Mouse (Mus musculus) embryonic facial prominence, embryonic 11.5 days (tissue): Measurements from ENCODE around the gene Dgcr8. TPM values are rescaled to one million over a fixed set of nuclear protein-coding genes. Genes with fewer than 3 reads are reported as not detected.
A peak's percentile ranks its signal among the peaks of the same experiment; 100 is the strongest.

ENCODE experiments used
- ATAC-seq: fragments of 200-750 bp; cut with Nextera tagmentation; replicated peaks from 2 replicates; pipeline ENCODE4 v1.8.0; 2017; ENCODE audit warnings: low read depth; ENCODE audit not compliant: insufficient number of reproducible peaks, low FRiP score, low TSS enrichment
- DNase-seq: peaks from one replicate; pipeline ENCODE4 v3.0.0-alpha.2; 2015; ENCODE audit warnings: low spot score
- H3K27ac ChIP-seq: fragments of 300-500 bp; sonication (generic); replicated peaks from 2 replicates; pipeline ENCODE4 v1.5.1; 2014; ENCODE audit warnings: mild to moderate bottlenecking, low read depth, low read length, control low read depth
- H3K27me3 ChIP-seq: fragments of 300-500 bp; sonication (generic); 2 replicates; pipeline ENCODE4 v1.6.1; 2014; ENCODE audit warnings: mild to moderate bottlenecking, low read length, moderate library complexity, mixed read lengths; ENCODE audit not compliant: control insufficient read depth, insufficient read depth
- H3K36me3 ChIP-seq: fragments of 300-500 bp; sonication (generic); replicated peaks from 2 replicates; pipeline ENCODE4 v1.6.1; 2014; ENCODE audit warnings: low read depth, mild to moderate bottlenecking, low read length, moderate library complexity, mixed read lengths; ENCODE audit not compliant: control insufficient read depth, insufficient read depth
- H3K4me1 ChIP-seq: fragments of 300-500 bp; sonication (generic); 2 replicates; pipeline ENCODE4 v1.6.1; 2014; ENCODE audit warnings: low read length, mixed read lengths; ENCODE audit not compliant: control insufficient read depth, insufficient read depth
- H3K4me2 ChIP-seq: fragments of 300-500 bp; sonication (generic); 2 replicates; pipeline ENCODE4 v1.6.1; 2014; ENCODE audit warnings: low read depth, mild to moderate bottlenecking, control low read depth, low read length, moderate library complexity
- H3K4me3 ChIP-seq: fragments of 300-500 bp; sonication (generic); 2 replicates; pipeline ENCODE4 v1.5.1; 2014; ENCODE audit warnings: low read depth, low read length, control low read depth
- H3K9ac ChIP-seq: fragments of 300-500 bp; sonication (generic); replicated peaks from 2 replicates; pipeline ENCODE4 v1.6.1; 2014; ENCODE audit warnings: mild to moderate bottlenecking, control low read depth, low read length
- H3K9me3 ChIP-seq: fragments of 300-500 bp; sonication (generic); replicated peaks from 2 replicates; pipeline ENCODE4 v1.6.1; 2016; ENCODE audit warnings: mild to moderate bottlenecking, low read length, inconsistent platforms, mixed read lengths; ENCODE audit not compliant: control insufficient read depth
- WGBS: fragments of 180-500 bp; shearing (Covaris S2); extraction: QIAGEN DNeasy Blood & Tissue Kit; methylation state at CpG from one replicate; pipeline ENCODE4 v1.1.7; 2014; 5-methylcytosine and 5-hydroxymethylcytosine counted together
- polyA plus RNA-seq: library from polyadenylated mRNA; unstranded; fragments of >200 nt; fragmentation: Nextera tagmentation; extraction: Ambion mirVana; gene quantifications from 2 replicates; pipeline ENCODE4 v1.2.1, GENCODE M21; 2014

Gene Dgcr8
- polyA plus RNA-seq, 1 experiment from 2014 or later: 32.2 TPM

- DNase-seq (peak; percentile 81), ATAC-seq (peak; percentile 59)
- H3K27me3 ChIP-seq: no peaks in the 10 kb centered on the region
- H3K36me3 ChIP-seq: peaks cover 5% of the 10 kb centered on the region; the same call in 1 of the 2 replicates
- peak within 1 kb of the TSS; percentile 85 for H3K9ac ChIP-seq
- peak within 1 kb of the TSS; percentile 94 for H3K4me3 ChIP-seq
- H3K27ac ChIP-seq: peak within 1 kb of the TSS; percentile 71
- H3K4me2 ChIP-seq: peak within 1 kb of the TSS; percentile 82
- no peaks in the 10 kb centered on the region for H3K9me3 ChIP-seq
- no peaks in the 10 kb centered on the region for H3K4me1 ChIP-seq
- WGBS: under 1% methylated on average over 39 of the region's 79 CpGs
Observed at GRCm38 (mm10) chr16:18234671-18235388, 54.2 kb downstream of the Dgcr8 start, which contains the start of gene Zdhhc8. TSS of gene Zdhhc8 (minus strand) at chr16:18235136.

DNA sequence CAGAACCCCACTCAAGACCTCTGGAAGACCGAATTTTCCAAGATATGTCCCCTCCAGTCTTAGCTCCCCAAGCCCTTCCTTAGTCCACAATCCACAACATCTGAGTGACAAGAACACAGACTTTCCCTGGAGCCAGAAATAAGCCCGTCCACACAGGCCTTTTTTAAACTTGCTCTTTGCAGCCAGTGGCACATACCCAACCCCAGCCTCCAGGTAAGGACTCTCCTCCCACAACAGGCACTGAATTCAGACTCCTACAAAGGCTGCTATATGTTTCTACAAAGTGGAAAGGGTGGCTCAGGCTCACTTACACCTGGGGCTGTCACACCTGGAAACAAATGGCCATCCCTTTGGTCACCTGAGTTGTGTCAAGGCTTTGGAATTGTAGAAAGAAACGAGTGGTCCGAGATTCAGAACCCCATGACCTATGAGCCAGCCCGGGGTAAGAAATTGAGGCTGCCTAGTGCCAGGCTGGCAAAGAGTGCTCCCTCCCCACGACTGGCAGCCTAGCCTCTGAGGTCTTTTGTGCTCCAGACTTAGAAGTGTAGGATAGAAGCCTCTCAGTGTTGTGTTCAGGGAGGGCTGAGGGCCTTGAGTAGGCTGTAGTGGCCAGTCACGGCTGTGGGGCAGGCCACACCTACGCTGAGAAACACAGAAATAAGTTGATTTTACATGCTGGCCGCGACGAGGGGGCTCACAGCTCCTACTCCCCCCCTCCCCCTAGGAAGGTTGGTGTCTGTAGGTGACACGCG lies 55.0 kb downstream of the Dgcr8 start:
- Histone ChIP-seq H3K27me3 (no peaks in the 10 kb centered on the region), H3K4me2 (peak overlapping the region; percentile 82), H3K4me3 (peak overlapping the region; percentile 94), H3K9me3 (no peaks in the 10 kb centered on the region), H3K4me1 (no peaks in the 10 kb centered on the region), H3K9ac (peak overlapping the region; percentile 85), H3K27ac (no peak overlapping the region), H3K36me3 (peaks cover 3% of the 10 kb centered on the region; the same call in 1 of the 2 replicates)
- DNase-seq (no peak), ATAC-seq (peak; percentile 22; the same call in 1 of the 2 replicates)
- WGBS: 20% methylated on average over 13 of the region's 13 CpGs

DNA sequence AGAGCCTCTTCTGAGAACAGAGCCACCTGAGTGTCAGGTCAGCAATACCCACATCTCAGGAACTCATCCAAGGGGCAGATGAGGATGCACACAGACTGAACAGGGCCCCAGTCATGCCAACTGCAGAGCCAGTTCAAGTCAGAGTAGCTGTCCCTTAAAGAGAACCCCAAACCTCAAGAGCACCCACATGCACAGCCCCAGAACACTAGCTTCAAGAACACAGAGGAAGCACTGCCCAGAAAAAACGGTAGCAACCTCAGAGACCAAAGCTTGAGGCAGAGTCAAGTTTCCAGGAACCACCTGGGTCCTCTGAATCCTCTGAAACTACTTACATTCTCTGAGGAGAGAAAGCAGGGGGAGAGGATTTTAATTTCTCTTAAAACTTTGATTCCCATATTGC lies 55.6 kb downstream of the Dgcr8 start:
- 50% methylated on average over 1 of the region's 1 CpGs for WGBS
- no peak overlapping the region for H3K4me2 ChIP-seq

GRCm38 (mm10) chr16:18231451-18231850 lies 57.6 kb downstream of the Dgcr8 start:
- H3K4me3 ChIP-seq: no peak overlapping the region
- no peak overlapping the region for H3K4me2 ChIP-seq
- H3K27me3 ChIP-seq: no peaks in the 10 kb centered on the region
- 81% methylated on average over 4 of the region's 4 CpGs for WGBS
- H3K4me1 ChIP-seq: no peaks in the 10 kb centered on the region
- H3K27ac ChIP-seq: no peak overlapping the region
- no peaks in the 10 kb centered on the region for H3K9me3 ChIP-seq
- DNase-seq (no peak), ATAC-seq (no peak)
- no peak overlapping the region for H3K9ac ChIP-seq
- H3K36me3 ChIP-seq: no peaks in the 10 kb centered on the region; the same call in 1 of the 2 replicates

More for the DNA sequence above, 55.6 kb downstream of the Dgcr8 start:
- Histone ChIP-seq H3K9ac (no peak overlapping the region; the same call in 1 of the 2 replicates), H3K36me3 (peaks cover 3% of the 10 kb centered on the region; the same call in 1 of the 2 replicates), H3K4me1 (no peaks in the 10 kb centered on the region), H3K27me3 (no peaks in the 10 kb centered on the region), H3K27ac (no peak overlapping the region), H3K4me3 (no peak overlapping the region), H3K9me3 (no peaks in the 10 kb centered on the region)
- no peak for ATAC-seq
- no peak for DNase-seq

DNA sequence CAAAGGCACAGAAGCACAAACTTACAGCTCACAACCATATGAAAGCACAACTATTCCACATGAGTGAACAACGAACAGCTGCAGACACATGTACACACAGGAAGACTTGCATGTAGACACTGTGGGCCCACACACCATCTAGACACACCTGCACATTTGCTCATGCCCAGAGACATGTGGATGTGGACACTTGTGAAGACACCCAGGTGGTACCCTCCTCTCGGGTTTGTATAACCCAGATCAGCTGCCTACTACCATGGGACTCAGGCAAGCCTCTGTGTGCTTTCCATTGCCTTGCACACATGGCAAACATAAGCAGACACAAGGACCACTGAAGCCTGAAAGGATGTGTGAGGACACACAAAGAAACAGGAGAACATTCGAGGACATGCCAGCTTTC lies 58.0 kb downstream of the Dgcr8 start:
- no peak overlapping the region for H3K27ac ChIP-seq
- no peak overlapping the region for H3K4me3 ChIP-seq
- H3K9me3 ChIP-seq: no peaks in the 10 kb centered on the region
- H3K4me2 ChIP-seq: no peak overlapping the region
- 78% methylated on average over 3 of the region's 3 CpGs for WGBS
- H3K9ac ChIP-seq: no peak overlapping the region
- no peak for ATAC-seq
- H3K4me1 ChIP-seq: no peaks in the 10 kb centered on the region
- DNase-seq: no peak
- no peaks in the 10 kb centered on the region for H3K27me3 ChIP-seq
- H3K36me3 ChIP-seq: no peaks in the 10 kb centered on the region; the same call in 1 of the 2 replicates

GRCm38 (mm10) chr16:18230617-18231016 lies 58.4 kb downstream of the Dgcr8 start:
- Histone ChIP-seq H3K9me3 (no peaks in the 10 kb centered on the region), H3K4me2 (no peak overlapping the region), H3K27ac (no peak overlapping the region), H3K36me3 (no peaks in the 10 kb centered on the region; the same call in 1 of the 2 replicates), H3K4me1 (no peaks in the 10 kb centered on the region), H3K27me3 (no peaks in the 10 kb centered on the region), H3K9ac (no peak overlapping the region), H3K4me3 (no peak overlapping the region)
- ATAC-seq: no peak
- no peak for DNase-seq
- WGBS: 97% methylated on average over 6 of the region's 6 CpGs

DNA sequence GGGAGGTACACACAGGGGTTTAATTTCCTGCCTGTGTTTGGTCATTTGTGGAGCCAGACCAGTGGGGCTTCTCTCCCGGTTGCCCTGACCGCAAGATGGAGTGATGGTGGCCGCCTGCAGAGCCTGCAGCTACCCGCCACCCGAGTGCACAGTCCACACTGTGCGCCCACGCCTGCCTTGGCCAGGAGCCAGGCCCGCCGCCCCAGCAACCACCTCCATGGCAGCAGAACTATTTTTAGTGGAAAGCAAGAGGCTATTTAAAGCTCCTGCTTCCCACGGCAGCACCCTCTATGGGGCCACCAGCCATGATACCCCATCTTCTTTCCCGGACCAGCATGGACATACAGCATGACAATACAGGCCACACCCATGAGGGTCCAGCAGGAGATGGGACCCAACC lies 59.4 kb downstream of the Dgcr8 start:
- Histone ChIP-seq H3K4me3 (no peak overlapping the region), H3K4me2 (no peak overlapping the region), H3K9me3 (no peaks in the 10 kb centered on the region), H3K27ac (no peak overlapping the region), H3K4me1 (no peaks in the 10 kb centered on the region), H3K9ac (no peak overlapping the region), H3K36me3 (no peaks in the 10 kb centered on the region; the same call in 1 of the 2 replicates), H3K27me3 (no peaks in the 10 kb centered on the region)
- ATAC-seq (no peak), DNase-seq (no peak)
- WGBS: 88% methylated on average over 11 of the region's 11 CpGs

DNA sequence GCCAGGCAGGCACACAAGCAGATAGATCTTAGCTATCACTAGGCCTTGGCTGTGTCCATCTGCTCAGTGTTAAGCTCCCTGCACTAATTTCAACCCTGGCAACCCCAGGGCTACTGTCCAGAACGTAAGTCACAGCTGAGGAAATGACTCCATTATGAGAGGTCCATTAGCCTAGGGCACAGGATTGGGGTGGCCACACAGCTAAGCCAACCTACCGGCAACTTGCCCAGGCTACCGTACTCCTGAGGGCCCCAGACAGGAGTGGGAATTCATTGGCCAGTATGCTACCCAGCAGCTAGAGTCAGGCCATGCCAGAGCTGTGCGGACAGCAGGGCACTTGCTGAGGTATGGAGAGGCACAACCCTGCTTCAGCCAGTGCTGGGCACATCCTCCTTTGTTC lies 60.2 kb downstream of the Dgcr8 start:
- 92% methylated on average over 4 of the region's 4 CpGs for WGBS
- ATAC-seq: no peak
- H3K4me2 ChIP-seq: no peak overlapping the region

More for the DNA sequence above, 60.2 kb downstream of the Dgcr8 start:
- H3K9ac ChIP-seq: no peak overlapping the region
- H3K36me3 ChIP-seq: no peaks in the 10 kb centered on the region; the same call in 1 of the 2 replicates
- H3K4me3 ChIP-seq: no peak overlapping the region
- H3K9me3 ChIP-seq: no peaks in the 10 kb centered on the region
- H3K27me3 ChIP-seq: no peaks in the 10 kb centered on the region
- H3K4me1 ChIP-seq: no peaks in the 10 kb centered on the region
- no peak for DNase-seq
- no peak overlapping the region for H3K27ac ChIP-seq
